Mouse (Mus musculus) layer of hippocampus, adult 8-10 months (tissue): ENCODE data around the gene Adnp. TPM values are rescaled to one million over a fixed set of nuclear protein-coding genes. Genes with fewer than 3 reads are reported as not detected.
A peak's percentile ranks its signal among the peaks of the same experiment; 100 is the strongest.

Experiments
- DNase-seq, 2 experiments: peaks; one replicate each; pipeline ENCODE4 v3.0.0; 2022; ENCODE audit warnings: low spot score in 2 of 2
- total RNA-seq, 4 experiments: library from RNA; stranded (reverse); gene quantifications; 2 replicates each; pipeline ENCODE4 v1.2.4; 2022

The Adnp gene
- total RNA-seq, 4 experiments from 2014 or later, result 69.9 to 88.6 (median 84.4) TPM

GRCm38 (mm10) chr2:168205681-168206631 lies 956 bp downstream of the Adnp start:
- DNase-seq, result peak; percentile 18 to 43

GRCm38 (mm10) chr2:168205265-168205664 lies 1.6 kb downstream of the Adnp start:
- DNase-seq, result peak; percentile 88 to 90

- no peak for DNase-seq
Observed at GRCm38 (mm10) chr2:168204476-168204999, 2.4 kb downstream of the Adnp start.

- no peak for DNase-seq
Observed at GRCm38 (mm10) chr2:168200014-168200691, 6.8 kb downstream of the Adnp start.

- no peak for DNase-seq
Observed at GRCm38 (mm10) chr2:168199476-168199875, 7.4 kb downstream of the Adnp start.

GRCm38 (mm10) chr2:168198421-168198820 lies 8.5 kb downstream of the Adnp start:
- no peak for DNase-seq

- no peak for DNase-seq
Observed at GRCm38 (mm10) chr2:168195721-168196120, 11.2 kb downstream of the Adnp start.

GRCm38 (mm10) chr2:168193685-168194084 lies 13.2 kb downstream of the Adnp start:
- DNase-seq, result no peak

- DNase-seq, result no peak
Observed at GRCm38 (mm10) chr2:168191856-168192255, 15.1 kb downstream of the Adnp start.

- no peak for DNase-seq
Observed at GRCm38 (mm10) chr2:168175946-168176345, 31.0 kb downstream of the Adnp start.

GRCm38 (mm10) chr2:168170167-168170685 lies 36.7 kb downstream of the Adnp start:
- no peak for DNase-seq

GRCm38 (mm10) chr2:168169800-168170113 lies 37.2 kb downstream of the Adnp start:
- no peak for DNase-seq

GRCm38 (mm10) chr2:168168892-168169799 lies 37.8 kb downstream of the Adnp start:
- DNase-seq, result no peak

GRCm38 (mm10) chr2:168167781-168168180 lies 39.1 kb downstream of the Adnp start:
- no peak for DNase-seq

GRCm38 (mm10) chr2:168166750-168167460 lies 40.0 kb downstream of the Adnp start:
- DNase-seq, result no peak

GRCm38 (mm10) chr2:168161978-168162377 lies 44.9 kb downstream of the Adnp start:
- no peak for DNase-seq

GRCm38 (mm10) chr2:168161514-168161971 lies 45.4 kb downstream of the Adnp start:
- DNase-seq, result no peak

- no peak for DNase-seq
Observed at GRCm38 (mm10) chr2:168160370-168160930, 46.5 kb downstream of the Adnp start.

GRCm38 (mm10) chr2:168158911-168159711 lies 47.8 kb downstream of the Adnp start:
- DNase-seq, result no peak
